Mouse (Mus musculus) limb, embryonic 14.5 days (tissue): ENCODE measurements around the gene Eif4e1b. TPM values are rescaled to one million over a fixed set of nuclear protein-coding genes. Genes with fewer than 3 reads are reported as not detected.

ENCODE experiments used
- ATAC-seq: fragments of 200-750 bp; cut with Nextera tagmentation; 2 replicates; pipeline ENCODE4 v1.8.0; 2017; ENCODE audit warnings: low read depth, moderate number of reproducible peaks, moderate TSS enrichment; ENCODE audit not compliant: low FRiP score
- DNase-seq: peaks from one replicate; pipeline ENCODE4 v3.0.0-alpha.2; 2015; ENCODE audit warnings: low spot score
- H3K27ac ChIP-seq: fragments of 300-500 bp; sonication (generic); replicated peaks from 2 replicates; pipeline ENCODE4 v1.5.1; 2014; ENCODE audit warnings: low read depth, mild to moderate bottlenecking, low read length, moderate library complexity, mixed read lengths
- H3K27me3 ChIP-seq: fragments of 300-500 bp; sonication (generic); 2 replicates; pipeline ENCODE4 v1.6.1; 2014; ENCODE audit warnings: low read length, mixed read lengths; ENCODE audit not compliant: control insufficient read depth, insufficient read depth
- H3K36me3 ChIP-seq: fragments of 300-500 bp; sonication (generic); 2 replicates; pipeline ENCODE4 v1.6.1; 2014; ENCODE audit warnings: mild to moderate bottlenecking, low read length, moderate library complexity, mixed read lengths; ENCODE audit not compliant: control insufficient read depth, insufficient read depth
- H3K4me1 ChIP-seq: fragments of 300-500 bp; sonication (generic); 2 replicates; pipeline ENCODE4 v1.6.1; 2014; ENCODE audit warnings: antibody characterized with exemption, low read length, mixed read lengths; ENCODE audit not compliant: control insufficient read depth, insufficient read depth
- H3K4me2 ChIP-seq: fragments of 300-500 bp; sonication (generic); replicated peaks from 2 replicates; pipeline ENCODE4 v1.6.1; 2014; ENCODE audit warnings: low read depth, mild to moderate bottlenecking, low read length, moderate library complexity; ENCODE audit not compliant: severe bottlenecking
- H3K4me3 ChIP-seq: fragments of 300-500 bp; sonication (generic); replicated peaks from 2 replicates; pipeline ENCODE4 v1.5.1; 2014; ENCODE audit warnings: low read length
- H3K9ac ChIP-seq: fragments of 300-500 bp; sonication (generic); 2 replicates; pipeline ENCODE4 v1.6.1; 2014; ENCODE audit warnings: mild to moderate bottlenecking, low read depth, low read length, moderate library complexity; ENCODE audit not compliant: severe bottlenecking
- H3K9me3 ChIP-seq: fragments of 300-500 bp; sonication (generic); 2 replicates; pipeline ENCODE4 v1.6.1; 2016; ENCODE audit warnings: low read length; ENCODE audit not compliant: control insufficient read depth
- POLR2A ChIP-seq: fragments of 200-500 bp; IDR thresholded peaks from 2 replicates; pipeline ENCODE4 v1.8.0; 2012; ENCODE audit warnings: inconsistent platforms, mild to moderate bottlenecking, moderate library complexity, borderline replicate concordance; ENCODE audit not compliant: insufficient read depth, insufficient read length; ENCODE audit errors: extremely low read depth
- WGBS: fragments of 180-500 bp; shearing (Covaris S2); extraction: QIAGEN DNeasy Blood & Tissue Kit; methylation state at CpG from one replicate; pipeline ENCODE4 v1.1.7; 2014; 5-methylcytosine and 5-hydroxymethylcytosine counted together
- polyA plus RNA-seq, 2 experiments: library from polyadenylated mRNA; depleted of rRNA in 1 of 2; stranded (reverse) in 1 of 2; unstranded in 1 of 2; fragments of >200 nt; fragmentation: Nextera tagmentation in 1 of 2; extraction: Ambion mirVana in 1 of 2; gene quantifications; 2 replicates each; pipeline versions ENCODE4 v1.2.1 to v1.2.3; 2012 to 2014

Gene Eif4e1b
- polyA plus RNA-seq, 2 experiments, result not detected

- Histone ChIP-seq H3K36me3 (no peaks in the 10 kb centered on the region), H3K4me3 (no peak overlapping the region), H3K9me3 (no peaks in the 10 kb centered on the region), H3K4me2 (no peak overlapping the region), H3K4me1 (peaks cover 4% of the 10 kb centered on the region; the same call in 1 of the 2 replicates), H3K27ac (no peak overlapping the region), H3K27me3 (peaks cover 26% of the 10 kb centered on the region), H3K9ac (no peak overlapping the region)
- 2% methylated on average over 8 of the region's 8 CpGs for WGBS
- TF ChIP-seq POLR2A, result no peak
- DNase-seq, result no peak
- ATAC-seq, result no peak
Observed at GRCm38 (mm10) chr13:54750699-54751098, 33.1 kb upstream of the Eif4e1b start.

- WGBS, result 70% methylated on average over 10 of the region's 10 CpGs
Observed at GRCm38 (mm10) chr13:54752656-54753055, 31.1 kb upstream of the Eif4e1b start.

GRCm38 (mm10) chr13:54753733-54754132, 30.1 kb upstream of the Eif4e1b start:
- Histone ChIP-seq H3K4me1 (peaks cover 10% of the 10 kb centered on the region), H3K27ac (no peak overlapping the region), H3K4me2 (no peak overlapping the region), H3K36me3 (no peaks in the 10 kb centered on the region), H3K27me3 (peaks cover 20% of the 10 kb centered on the region), H3K9me3 (no peaks in the 10 kb centered on the region), H3K9ac (no peak overlapping the region), H3K4me3 (no peak overlapping the region)
- TF ChIP-seq POLR2A, result no peak
- 71% methylated on average over 6 of the region's 6 CpGs for WGBS
- no peak for ATAC-seq
- DNase-seq, result no peak

More at GRCm38 (mm10) chr13:54752656-54753055, 31.1 kb upstream of the Eif4e1b start:
- ATAC-seq (no peak), DNase-seq (no peak)
- Histone ChIP-seq H3K9ac (no peak overlapping the region), H3K4me3 (no peak overlapping the region), H3K4me1 (peaks cover 6% of the 10 kb centered on the region), H3K9me3 (no peaks in the 10 kb centered on the region), H3K27me3 (peaks cover 26% of the 10 kb centered on the region), H3K4me2 (no peak overlapping the region), H3K27ac (no peak overlapping the region), H3K36me3 (no peaks in the 10 kb centered on the region)
- TF ChIP-seq POLR2A, result no peak

- Histone ChIP-seq H3K27me3 (peaks cover 20% of the 10 kb centered on the region), H3K36me3 (no peaks in the 10 kb centered on the region)
Observed at GRCm38 (mm10) chr13:54754169-54755080, 29.4 kb upstream of the Eif4e1b start.

GRCm38 (mm10) chr13:54755201-54755830, 28.5 kb upstream of the Eif4e1b start:
- Histone ChIP-seq H3K9me3 (no peaks in the 10 kb centered on the region), H3K36me3 (no peaks in the 10 kb centered on the region), H3K4me2 (no peak overlapping the region), H3K4me3 (no peak overlapping the region), H3K9ac (no peak overlapping the region), H3K4me1 (peaks cover 6% of the 10 kb centered on the region), H3K27ac (no peak overlapping the region), H3K27me3 (peaks cover 16% of the 10 kb centered on the region)
- whole genome bisulfite sequencing, result 20% methylated on average over 9 of the region's 9 CpGs
- no peak for ATAC-seq
- no peak for DNase-seq
- TF ChIP-seq POLR2A, result no peak

More at GRCm38 (mm10) chr13:54754169-54755080, 29.4 kb upstream of the Eif4e1b start:
- no peak for TF ChIP-seq POLR2A
- H3K4me2 ChIP-seq, result no peak overlapping the region
- H3K4me3 ChIP-seq, result no peak overlapping the region
- no peak overlapping the region for H3K9ac ChIP-seq
- H3K4me1 ChIP-seq, result peaks cover 10% of the 10 kb centered on the region
- H3K9me3 ChIP-seq, result no peaks in the 10 kb centered on the region
- DNase-seq (no peak), ATAC-seq (no peak)
- 36% methylated on average over 12 of the region's 12 CpGs for WGBS
- H3K27ac ChIP-seq, result no peak overlapping the region
